Mouse (Mus musculus) ovary, postnatal 36 days (tissue): ENCODE data around the gene Syne1.

Experiments used
- DNase-seq: peaks from one replicate; pipeline ENCODE4 v3.0.0; 2022; ENCODE audit warnings: low spot score, mixed read lengths

The Syne1 gene

DNA sequence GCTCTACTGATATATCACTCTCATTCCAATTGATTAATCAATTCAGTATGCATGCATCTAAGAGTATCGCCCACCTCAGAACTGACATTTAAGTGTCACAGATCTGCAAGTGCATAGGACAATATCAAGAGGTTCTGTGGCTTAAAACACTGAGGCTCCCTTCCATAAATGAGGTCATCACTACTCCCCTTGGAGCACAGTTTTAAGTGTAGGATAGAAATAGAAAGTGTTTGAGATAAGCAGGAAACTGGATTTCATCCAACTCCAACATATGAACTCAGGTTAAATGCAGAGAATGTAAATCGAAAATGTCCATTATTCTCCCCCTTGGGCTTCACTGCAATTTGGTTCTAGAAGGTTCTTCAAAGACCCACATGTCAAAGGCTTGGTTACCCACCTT is 492.4 kb downstream of the Syne1 start:
- no peak for DNase-seq

- DNase-seq: no peak
Measured at GRCm38 (mm10) chr10:5057661-5058060, 493.6 kb downstream of the Syne1 start.

DNA sequence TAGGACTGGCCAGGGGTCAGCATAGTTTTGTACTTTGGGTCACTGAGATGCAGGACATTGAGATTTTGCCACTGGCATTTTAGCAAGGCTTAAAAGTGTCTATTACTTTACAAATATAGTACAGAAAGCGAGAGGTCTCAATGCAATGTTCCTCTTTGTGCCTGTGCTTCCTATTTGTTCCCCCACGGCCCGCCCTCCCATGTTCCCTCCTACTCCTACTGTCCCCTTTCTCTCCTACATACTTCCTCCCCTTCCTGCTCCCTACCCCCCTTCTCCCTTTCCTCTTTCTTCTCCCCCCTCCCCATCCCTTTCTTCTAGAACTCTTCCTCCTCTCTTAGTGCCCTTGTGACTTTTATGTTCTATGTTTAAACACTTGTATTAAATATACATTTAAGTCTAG is 494.3 kb downstream of the Syne1 start:
- no peak for DNase-seq

DNA sequence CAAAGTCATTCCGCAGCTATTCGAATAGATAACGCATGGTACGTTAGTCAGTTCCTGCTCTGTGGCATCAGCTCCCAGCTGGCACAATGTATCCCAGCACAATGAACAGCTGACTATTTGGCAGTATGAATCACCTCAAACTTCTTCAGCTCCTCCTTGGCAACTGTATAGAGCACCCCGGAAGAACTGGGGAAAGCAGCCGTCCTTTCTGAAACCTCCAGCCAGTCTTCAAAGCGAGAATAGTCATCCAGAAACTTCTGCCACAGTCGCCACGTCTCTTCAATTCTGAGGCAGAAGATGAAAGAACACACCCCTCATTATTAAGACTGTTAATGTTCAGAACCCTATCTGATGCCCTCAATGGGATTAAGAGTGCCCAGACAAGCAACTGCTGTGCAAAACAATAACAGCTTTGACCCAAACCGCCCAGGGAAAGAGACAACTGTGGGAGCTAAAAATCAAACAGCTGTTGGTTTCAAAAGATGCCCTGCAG is 495.0 kb downstream of the Syne1 start:
- DNase-seq: no peak

- no peak for DNase-seq
Measured at GRCm38 (mm10) chr10:5045671-5046070, 505.6 kb downstream of the Syne1 start.

DNA sequence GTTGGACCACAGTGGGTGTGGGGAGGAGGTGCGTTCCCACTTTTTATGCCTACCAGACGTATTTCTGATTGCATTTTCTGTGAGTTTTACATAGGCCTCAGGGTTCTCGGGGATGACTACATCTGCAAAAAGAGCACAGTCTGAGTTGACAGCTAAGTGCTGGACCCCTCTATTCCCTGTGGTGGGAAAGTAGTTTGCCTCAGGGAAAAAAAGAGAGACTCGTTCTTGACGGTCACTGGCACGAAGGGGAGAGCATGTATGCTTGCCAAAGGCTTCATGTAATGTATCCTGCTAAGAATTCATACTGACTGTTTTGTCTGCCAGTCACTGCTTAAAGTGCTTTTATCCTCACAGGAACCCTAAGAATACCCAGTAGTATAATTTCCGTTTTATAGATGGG is 506.1 kb downstream of the Syne1 start:
- DNase-seq: no peak

DNA sequence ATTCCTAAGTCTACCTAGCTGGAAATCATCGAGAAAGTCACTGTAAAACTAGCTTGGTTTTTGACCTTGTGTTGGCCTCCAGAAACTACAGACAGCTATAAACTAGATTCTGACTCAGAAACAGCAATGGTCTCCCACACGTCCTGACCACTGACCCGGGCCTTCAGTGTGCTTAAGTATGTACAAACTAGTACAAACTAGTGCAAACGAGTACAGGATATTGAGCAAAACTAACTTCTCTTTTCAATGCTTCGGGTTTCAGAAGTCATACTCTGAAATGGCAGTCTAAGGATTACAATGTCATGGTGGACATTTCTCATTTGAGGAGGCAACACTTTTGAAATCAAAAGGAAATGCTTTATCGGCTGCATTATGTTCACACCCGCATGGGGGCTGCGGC is 506.8 kb downstream of the Syne1 start:
- DNase-seq: no peak

- no peak for DNase-seq
Measured at GRCm38 (mm10) chr10:5041254-5041653, 510.0 kb downstream of the Syne1 start.

GRCm38 (mm10) chr10:5032192-5033048 is 518.9 kb downstream of the Syne1 start:
- no peak for DNase-seq

GRCm38 (mm10) chr10:5029883-5030282 is 521.4 kb downstream of the Syne1 start:
- DNase-seq: no peak

- DNase-seq: no peak
Measured at GRCm38 (mm10) chr10:5029161-5029560, 522.1 kb downstream of the Syne1 start.

DNA sequence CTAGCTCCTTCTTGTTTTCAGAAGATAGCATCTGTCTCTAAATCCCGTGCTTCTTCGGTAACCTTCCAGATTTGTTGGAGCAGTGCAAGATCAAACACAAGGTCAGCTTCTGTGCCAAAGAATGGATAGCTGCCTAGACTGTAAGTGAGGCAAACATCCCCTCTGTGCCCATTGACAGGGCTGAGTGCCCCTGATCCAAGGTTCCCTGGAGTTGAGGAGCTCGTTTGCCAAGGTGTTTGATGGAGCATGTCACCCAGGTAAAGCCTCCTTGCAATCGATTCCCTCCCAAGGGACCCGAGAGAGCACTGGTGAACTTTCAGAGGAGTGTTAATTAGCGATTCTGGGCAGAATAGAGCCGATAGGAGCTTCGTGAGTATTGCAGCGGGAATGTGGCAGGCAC is 523.0 kb downstream of the Syne1 start:
- DNase-seq: no peak

DNA sequence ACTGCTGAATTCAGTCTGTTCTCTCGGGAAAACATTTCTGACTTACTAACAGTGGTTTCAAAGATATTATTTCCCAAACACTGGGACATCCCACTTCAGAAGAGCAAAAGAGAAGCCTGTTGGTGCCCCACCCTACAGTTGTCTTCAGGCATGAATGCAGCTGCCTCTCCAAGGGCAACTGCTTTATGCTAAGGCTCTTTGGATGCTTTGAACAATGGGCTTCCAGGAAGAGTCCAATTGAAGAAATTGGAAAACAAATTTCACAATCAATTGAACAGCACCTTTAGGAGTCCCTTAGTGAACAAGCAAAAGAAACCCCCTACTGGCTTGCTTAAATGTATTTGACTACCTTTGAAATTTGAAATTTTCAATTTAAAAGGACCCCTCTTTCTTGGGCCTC is 524.1 kb downstream of the Syne1 start:
- DNase-seq: no peak

- no peak for DNase-seq
Measured at GRCm38 (mm10) chr10:5025906-5026305, 525.4 kb downstream of the Syne1 start.

GRCm38 (mm10) chr10:5017148-5017547 is 534.1 kb downstream of the Syne1 start:
- DNase-seq: no peak

- no peak for DNase-seq
Measured at GRCm38 (mm10) chr10:5014976-5015375, 536.3 kb downstream of the Syne1 start.

DNA sequence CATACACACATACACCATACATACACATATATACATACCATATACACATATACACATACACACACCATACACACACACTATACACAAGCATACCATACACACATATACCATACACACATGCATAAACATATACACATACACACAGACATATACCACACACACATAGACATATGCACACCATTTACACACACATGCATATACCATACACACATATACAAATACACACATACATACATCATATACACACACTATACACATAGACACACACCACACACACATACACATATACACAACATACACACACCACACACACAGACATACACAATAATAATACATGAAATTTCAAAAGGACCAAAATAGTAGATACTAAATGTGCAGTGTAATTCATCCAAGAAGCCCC is 539.3 kb downstream of the Syne1 start:
- DNase-seq: no peak

- DNase-seq: no peak
Measured at GRCm38 (mm10) chr10:5008795-5009366, 542.4 kb downstream of the Syne1 start.

- DNase-seq: no peak
Measured at GRCm38 (mm10) chr10:4996592-4996991, 554.7 kb downstream of the Syne1 start.

GRCm38 (mm10) chr10:4993802-4994201 is 557.5 kb downstream of the Syne1 start:
- no peak for DNase-seq

DNA sequence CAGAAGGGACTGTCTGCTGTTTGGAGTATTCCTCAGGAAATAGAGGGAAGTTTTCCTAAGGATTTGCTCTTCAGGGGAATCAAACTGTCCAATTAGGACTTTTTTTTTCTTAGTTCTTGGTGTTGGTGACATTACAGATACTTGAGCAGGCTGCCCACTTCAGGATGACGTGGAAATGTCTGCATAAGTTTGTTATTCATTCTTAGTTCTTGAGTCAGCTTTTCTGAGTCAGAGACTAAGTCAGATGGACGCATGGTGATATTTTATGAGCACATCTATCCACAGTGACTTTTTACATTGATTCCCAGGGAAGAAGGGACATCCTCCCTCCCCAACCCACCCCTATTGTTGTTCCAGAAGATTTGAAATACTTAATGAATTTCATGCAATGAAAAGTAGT is 567.4 kb downstream of the Syne1 start:
- no peak for DNase-seq

DNA sequence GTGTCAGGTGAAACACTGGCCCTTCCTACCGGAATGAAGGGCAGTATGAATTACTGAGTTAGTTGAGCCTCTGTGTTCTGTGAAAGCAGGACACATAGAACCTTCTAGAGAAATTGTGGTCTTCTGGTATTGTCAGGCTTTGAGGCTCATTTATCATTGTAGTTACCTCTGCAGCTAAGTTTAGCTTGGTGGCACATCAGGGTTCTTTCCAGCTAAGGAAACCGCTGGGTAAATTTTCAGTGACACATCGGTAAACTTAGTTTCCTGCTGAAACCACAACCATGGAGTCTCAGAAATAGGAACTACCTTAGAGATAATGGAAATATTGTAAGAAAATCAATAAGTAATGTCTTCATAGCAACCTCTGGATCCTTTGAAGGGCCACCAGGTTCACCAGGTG is 573.9 kb downstream of the Syne1 start:
- DNase-seq: no peak

DNA sequence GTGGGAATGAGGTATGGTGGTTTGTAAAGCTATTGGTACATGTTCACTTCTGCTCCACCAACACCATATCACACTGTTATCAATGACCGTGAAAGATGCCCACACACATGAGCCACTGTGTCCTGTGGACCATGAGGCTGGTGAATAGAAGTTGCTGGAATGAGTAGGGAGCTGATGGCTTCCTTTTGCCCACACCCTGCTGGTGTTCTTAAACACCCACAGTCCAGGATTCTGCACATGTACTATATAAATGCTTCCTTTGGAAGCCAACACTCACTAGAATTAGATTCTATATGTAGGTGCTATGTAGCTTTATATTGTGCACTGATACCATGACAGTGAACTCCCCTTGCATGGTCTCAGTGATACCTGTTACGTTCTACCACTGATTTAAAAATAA is 574.7 kb downstream of the Syne1 start:
- DNase-seq: no peak

DNA sequence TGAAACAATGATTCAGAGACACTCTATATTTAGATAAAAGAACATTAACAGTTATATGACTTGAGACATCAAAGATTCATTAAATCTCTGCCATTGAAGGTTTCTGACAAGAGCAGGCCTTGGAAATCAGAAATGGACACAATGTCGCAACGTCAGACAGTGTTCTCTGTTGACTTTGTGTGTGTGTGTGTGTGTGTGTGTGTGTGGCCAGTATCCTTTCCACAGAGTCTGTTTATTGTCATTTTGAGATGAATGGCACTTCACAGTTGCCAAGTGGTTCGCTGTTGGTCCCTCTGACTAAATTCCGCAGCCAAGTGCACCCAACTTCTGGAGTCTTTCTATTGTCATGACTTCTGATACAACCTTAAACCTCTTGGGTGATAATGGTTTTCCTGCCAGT is 577.0 kb downstream of the Syne1 start:
- no peak for DNase-seq
